Mouse (Mus musculus): ENCODE measurements around the gene Fmo5.

Fmo5 gene

GRCm38 (mm10) chr3:97628391-97629001, at the start of gene Fmo5:
Gene Fmo5, plus strand, starts transcription at chr3:97628804.
- peak; percentile 65 for DNase-seq (ENCODE audit: low spot score)

GRCm38 (mm10) chr3:97585383-97586160, 43.0 kb upstream of the Fmo5 start:
- DNase-seq (ENCODE audit: low spot score) = peak; percentile 50

GRCm38 (mm10) chr3:97587656-97588055, 40.9 kb upstream of the Fmo5 start:
- DNase-seq (ENCODE audit: low spot score) = no peak

GRCm38 (mm10) chr3:97590699-97591098, 37.9 kb upstream of the Fmo5 start:
- no peak for DNase-seq (ENCODE audit: low spot score)

- no peak for DNase-seq (ENCODE audit: low spot score)
Observed at GRCm38 (mm10) chr3:97593089-97593488, 35.5 kb upstream of the Fmo5 start.

GRCm38 (mm10) chr3:97594140-97594539, 34.5 kb upstream of the Fmo5 start:
- no peak for DNase-seq (ENCODE audit: low spot score)

- DNase-seq (ENCODE audit: low spot score) = no peak
Observed at GRCm38 (mm10) chr3:97595066-97595465, 33.5 kb upstream of the Fmo5 start.

GRCm38 (mm10) chr3:97596796-97597195, 31.8 kb upstream of the Fmo5 start:
- DNase-seq (ENCODE audit: low spot score) = no peak

- no peak for DNase-seq (ENCODE audit: low spot score)
Observed at GRCm38 (mm10) chr3:97600050-97600832, 28.4 kb upstream of the Fmo5 start.

GRCm38 (mm10) chr3:97609201-97609844, 19.3 kb upstream of the Fmo5 start:
- peak; percentile 6 for DNase-seq (ENCODE audit: low spot score)

GRCm38 (mm10) chr3:97609845-97610410, 18.7 kb upstream of the Fmo5 start, which contains the start of gene Chd1l:
Gene Chd1l, minus strand, starts transcription at chr3:97610203.
- peak; percentile 92 for DNase-seq (ENCODE audit: low spot score)

GRCm38 (mm10) chr3:97611021-97611420, 17.6 kb upstream of the Fmo5 start:
- no peak for DNase-seq (ENCODE audit: low spot score)

GRCm38 (mm10) chr3:97615154-97615553, 13.4 kb upstream of the Fmo5 start:
- DNase-seq (ENCODE audit: low spot score) = peak; percentile 14

GRCm38 (mm10) chr3:97615933-97616332, 12.7 kb upstream of the Fmo5 start:
- no peak for DNase-seq (ENCODE audit: low spot score)

GRCm38 (mm10) chr3:97617091-97617825, 11.3 kb upstream of the Fmo5 start:
- no peak for DNase-seq (ENCODE audit: low spot score)

- DNase-seq (ENCODE audit: low spot score) = no peak
Observed at GRCm38 (mm10) chr3:97617899-97618298, 10.7 kb upstream of the Fmo5 start.

GRCm38 (mm10) chr3:97620657-97621056, 7.9 kb upstream of the Fmo5 start:
- DNase-seq (ENCODE audit: low spot score) = peak; percentile 10

- DNase-seq (ENCODE audit: low spot score) = no peak
Observed at GRCm38 (mm10) chr3:97624611-97625010, 4.0 kb upstream of the Fmo5 start.

GRCm38 (mm10) chr3:97627893-97628292, 711 bp upstream of the Fmo5 start:
- no peak for DNase-seq (ENCODE audit: low spot score)

- no peak for DNase-seq (ENCODE audit: low spot score)
Observed at GRCm38 (mm10) chr3:97629941-97630340, 1.3 kb downstream of the Fmo5 start.

GRCm38 (mm10) chr3:97630746-97631145, 2.1 kb downstream of the Fmo5 start:
- DNase-seq (ENCODE audit: low spot score) = no peak
